Comparison of ENCODE assay signal across 24 mouse cellular contexts in the genomic region with DNA sequence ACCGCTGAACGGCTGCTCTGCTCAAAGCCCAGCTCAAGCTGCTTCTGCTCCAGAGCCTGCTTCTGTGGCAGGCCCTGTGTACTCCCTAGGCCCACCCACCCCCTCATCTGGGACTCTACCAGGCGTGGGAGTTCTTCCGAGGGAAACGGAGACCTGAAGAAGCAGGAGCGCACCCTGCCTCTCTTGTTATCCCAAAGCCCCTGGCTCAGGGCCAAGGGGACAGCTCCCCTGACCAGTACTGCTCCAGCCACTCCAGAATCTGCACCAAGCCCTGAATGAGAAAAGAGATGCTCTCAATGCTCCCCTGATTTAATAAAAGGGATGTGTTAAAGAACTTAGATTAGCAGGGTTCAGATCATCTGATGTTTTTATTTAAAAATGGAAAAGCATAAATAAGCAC. TPM values are rescaled to one million over a fixed set of nuclear protein-coding genes. Genes with fewer than 3 reads are reported as not detected.
"Had no signal": no experiment of that assay in that cellular context is flagged by ENCODE, and none has a peak within 500 bp of the region (broad histone marks: within the 10 kb centered on the region; RNA-seq: fewer than 3 reads in every experiment).

No protein-coding gene starts in this region.

- H3K27ac ChIP-seq: heart, embryonic 15.5 days; hindbrain, embryonic 13.5 days; hindbrain, embryonic 15.5 days; hindbrain, postnatal 0 days; kidney, embryonic 15.5 days; limb, embryonic 13.5 days; limb, embryonic 15.5 days; liver, embryonic 12.5 days; liver, embryonic 14.5 days had no signal

- H3K4me2 ChIP-seq: heart, embryonic 12.5 days; heart, embryonic 15.5 days; hindbrain, embryonic 13.5 days; hindbrain, embryonic 15.5 days; kidney, embryonic 15.5 days; limb, embryonic 13.5 days; limb, embryonic 15.5 days; liver, embryonic 12.5 days had no signal

- ATAC-seq: forebrain, postnatal 0 days; hindbrain, postnatal 0 days; intestine, embryonic 16.5 days; liver, embryonic 12.5 days had no signal

- DNase-seq: forebrain, postnatal 0 days; gastrocnemius, postnatal 14 days; gastrocnemius, postnatal 36 days; heart, adult 11 months; heart, postnatal 14 days; kidney, adult 11 months; kidney, adult 8-10 months; kidney, postnatal 14 days; kidney, postnatal 36 days; layer of hippocampus, adult 9-11 months; layer of hippocampus, postnatal 36 days; left cerebral cortex, postnatal 4 days had no signal

- H3K4me3 ChIP-seq: heart, embryonic 12.5 days; heart, embryonic 15.5 days; hindbrain, embryonic 13.5 days; hindbrain, embryonic 15.5 days; kidney, embryonic 15.5 days; limb, embryonic 13.5 days; limb, embryonic 15.5 days; liver, embryonic 12.5 days had no signal

- H3K27me3 ChIP-seq: hindbrain, embryonic 15.5 days; kidney, embryonic 15.5 days; limb, embryonic 13.5 days; limb, embryonic 15.5 days; liver, embryonic 12.5 days had no signal

- H3K4me1 ChIP-seq: hindbrain, embryonic 13.5 days; hindbrain, embryonic 15.5 days; limb, embryonic 15.5 days; liver, embryonic 12.5 days had no signal

- H3K9me3 ChIP-seq: heart, embryonic 12.5 days; heart, embryonic 15.5 days; hindbrain, embryonic 13.5 days; hindbrain, embryonic 15.5 days; kidney, embryonic 15.5 days; limb, embryonic 13.5 days; limb, embryonic 15.5 days; liver, embryonic 12.5 days had no signal

- H3K9ac ChIP-seq: forebrain, postnatal 0 days; heart, embryonic 12.5 days; heart, embryonic 15.5 days; hindbrain, embryonic 13.5 days; hindbrain, embryonic 15.5 days; kidney, embryonic 15.5 days; limb, embryonic 13.5 days; limb, embryonic 15.5 days; liver, embryonic 12.5 days; liver, embryonic 14.5 days had no signal

- H3K36me3 ChIP-seq: heart, embryonic 12.5 days; heart, embryonic 15.5 days; hindbrain, embryonic 13.5 days; hindbrain, embryonic 15.5 days; kidney, embryonic 15.5 days; limb, embryonic 13.5 days; liver, embryonic 12.5 days had no signal

RNA-seq across cellular contexts. Expression of a gene that starts 18.4 kb away (rescaled TPM):
- total RNA-seq: hematopoietic stem cell, adult 5-6 weeks had no signal
